Mouse (Mus musculus): ENCODE data around the gene Sfxn3.

- TF ChIP-seq CTCF (IDR thresholded peaks at IDR 0.05; ENCODE audit: borderline replicate concordance, extremely low read depth, insufficient read depth, insufficient read length) = no peak
- TF ChIP-seq POLR2A (IDR thresholded peaks at IDR 0.05; ENCODE audit: borderline replicate concordance, extremely low read depth, insufficient read depth, insufficient read length, poor library complexity, severe bottlenecking) = no peak
Measured at GRCm38 (mm10) chr19:45077742-45078645, 30.7 kb downstream of the Sfxn3 start.

All from brain, embryonic 14.5 days (tissue).